Mouse (Mus musculus): ENCODE results near the gene Tbc1d5.

The Tbc1d5 gene

DNA sequence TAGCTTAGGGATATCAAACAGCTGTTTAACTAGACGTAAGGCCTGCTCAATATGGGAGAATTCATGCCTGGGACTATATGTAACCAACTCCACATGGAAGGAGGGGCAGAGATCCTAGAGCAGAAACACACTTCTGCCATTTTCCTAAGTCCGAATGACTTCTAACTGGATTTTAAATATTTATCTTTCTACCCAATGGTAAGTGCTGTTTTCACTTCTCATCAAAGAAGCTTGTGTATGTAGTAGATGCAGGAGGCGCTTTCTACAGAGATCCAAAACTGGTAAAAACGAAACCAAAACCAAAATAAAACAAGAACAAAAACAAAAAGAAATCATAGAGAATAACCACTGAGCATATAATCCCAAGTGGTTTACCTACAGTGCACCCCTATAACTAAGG is 299.2 kb downstream of the Tbc1d5 start:
- in situ Hi-C loops (cut with MboI, MseI), result no loop called here

- in situ Hi-C loops (cut with MboI, MseI), result no loop called here
Observed at GRCm38 (mm10) chr17:50876451-50876850, 302.7 kb downstream of the Tbc1d5 start.

GRCm38 (mm10) chr17:50874067-50874466 is 305.1 kb downstream of the Tbc1d5 start:
- in situ Hi-C loops (cut with MboI, MseI), result no loop called here

GRCm38 (mm10) chr17:50872600-50872999 is 306.6 kb downstream of the Tbc1d5 start:
- in situ Hi-C loops (cut with MboI, MseI), result no loop called here

- in situ Hi-C loops (cut with MboI, MseI), result no loop called here
Observed at GRCm38 (mm10) chr17:50867297-50867696, 311.9 kb downstream of the Tbc1d5 start.

- in situ Hi-C loops (cut with MboI, MseI), result no loop called here
Observed at GRCm38 (mm10) chr17:50864781-50865180, 314.4 kb downstream of the Tbc1d5 start.

DNA sequence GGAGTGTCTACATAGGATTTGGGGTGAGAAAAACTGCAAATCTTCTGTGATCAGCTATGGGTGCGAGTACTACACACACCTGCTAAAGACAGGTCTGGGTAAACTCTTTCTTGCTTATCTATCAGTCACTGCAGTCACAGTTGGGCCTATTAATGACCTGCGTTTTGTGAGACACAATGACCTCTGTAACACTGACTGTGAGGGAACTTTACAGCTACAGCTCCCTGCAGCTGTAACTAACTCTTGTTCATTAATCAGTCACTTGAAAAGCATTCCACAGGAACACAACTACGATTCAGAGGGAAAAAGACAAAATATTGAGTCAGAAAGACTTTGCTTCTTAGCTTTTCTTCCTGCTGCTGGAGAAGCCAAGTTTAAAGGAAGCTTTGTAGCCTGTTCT is 325.9 kb downstream of the Tbc1d5 start:
- in situ Hi-C loops (cut with MboI, MseI), result no loop called here

GRCm38 (mm10) chr17:50851382-50851781 is 327.8 kb downstream of the Tbc1d5 start:
- in situ Hi-C loops (cut with MboI, MseI), result no loop called here

DNA sequence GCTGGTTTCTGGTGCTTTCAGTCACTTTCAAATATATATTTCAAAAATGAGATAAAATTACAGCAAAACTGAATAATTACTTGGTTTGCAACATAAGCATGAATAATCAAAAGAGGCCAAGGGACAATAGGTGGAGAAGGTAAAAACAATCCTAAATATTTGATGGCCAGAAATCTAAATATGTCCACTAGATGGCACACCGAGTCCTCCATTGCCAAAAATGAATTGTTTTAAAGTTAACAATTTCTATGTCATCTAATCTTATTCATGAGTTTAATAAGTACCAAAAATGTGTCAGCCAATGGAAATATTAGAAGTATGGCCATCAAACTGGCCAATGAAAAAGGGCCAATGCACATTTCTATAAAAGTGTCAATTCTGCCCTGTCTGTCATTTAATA is 365.1 kb downstream of the Tbc1d5 start:
- in situ Hi-C loops (cut with MboI, MseI), result no loop called here

- in situ Hi-C loops (cut with MboI, MseI), result no loop called here
Observed at GRCm38 (mm10) chr17:50813580-50813979, 365.6 kb downstream of the Tbc1d5 start.

- in situ Hi-C loops (cut with MboI, MseI), result no loop called here
Observed at GRCm38 (mm10) chr17:50805631-50806030, 373.5 kb downstream of the Tbc1d5 start.

- in situ Hi-C loops (cut with MboI, MseI), result no loop called here
Observed at GRCm38 (mm10) chr17:50803234-50803633, 375.9 kb downstream of the Tbc1d5 start.

DNA sequence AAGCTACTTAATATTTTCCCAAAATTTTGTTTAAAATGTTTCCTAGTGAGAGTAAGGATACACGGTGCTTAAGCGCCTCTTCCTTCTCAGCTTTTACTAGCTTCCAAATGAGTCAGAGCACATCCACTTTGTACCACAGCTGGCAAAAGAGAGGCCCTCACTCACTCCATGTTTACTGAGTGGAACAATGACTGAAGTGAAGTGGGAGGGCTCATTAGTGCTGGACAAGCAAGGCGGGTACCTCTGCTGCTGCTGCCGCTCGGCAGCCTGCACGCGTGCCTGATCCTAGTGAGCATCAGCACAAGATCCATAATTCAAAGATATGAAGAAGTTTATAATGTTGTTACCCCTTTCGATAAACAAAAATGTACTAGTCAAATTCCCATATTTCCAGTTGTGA is 376.8 kb downstream of the Tbc1d5 start:
- in situ Hi-C loops (cut with MboI, MseI), result no loop called here

GRCm38 (mm10) chr17:50795445-50796095 is 383.6 kb downstream of the Tbc1d5 start:
- in situ Hi-C loops (cut with MboI, MseI), result loop anchor here (10.0 kb wide), 1 partner anchor 461 kb away; no protein-coding TSS in a partner anchor

DNA sequence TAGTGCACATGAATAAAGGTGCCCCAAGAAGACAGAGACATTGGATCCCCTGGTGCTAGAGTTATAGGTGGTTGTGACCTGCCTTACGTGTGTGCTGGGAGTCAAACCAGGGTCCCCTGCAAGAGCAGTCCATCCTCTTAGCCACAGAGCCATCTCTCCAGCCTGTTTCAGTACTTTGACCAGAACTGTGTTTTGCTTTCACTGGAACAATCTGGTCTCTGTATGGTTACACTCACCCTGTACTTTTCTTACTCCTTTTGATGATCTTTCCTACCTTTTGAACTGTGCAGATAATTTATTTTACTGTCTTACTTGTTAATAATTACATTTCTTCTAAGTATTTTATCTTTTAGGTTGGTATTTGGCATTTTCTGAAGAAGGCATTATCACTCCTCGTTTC is 387.5 kb downstream of the Tbc1d5 start:
- in situ Hi-C loops (cut with MboI, MseI), result loop anchor here (5.0 to 10.0 kb wide), 2 partner anchors 369 to 457 kb away; no protein-coding TSS in a partner anchor

- in situ Hi-C loops (cut with MboI, MseI), result no loop called here
Observed at GRCm38 (mm10) chr17:50788835-50789234, 390.3 kb downstream of the Tbc1d5 start.

- in situ Hi-C loops (cut with MboI, MseI), result no loop called here
Observed at GRCm38 (mm10) chr17:50775247-50775646, 403.9 kb downstream of the Tbc1d5 start.

- in situ Hi-C loops (cut with MboI, MseI), result loop anchor here (25.0 kb wide), 1 partner anchor 827 kb away; no protein-coding TSS in a partner anchor
Observed at GRCm38 (mm10) chr17:50764387-50764786, 414.8 kb downstream of the Tbc1d5 start.

DNA sequence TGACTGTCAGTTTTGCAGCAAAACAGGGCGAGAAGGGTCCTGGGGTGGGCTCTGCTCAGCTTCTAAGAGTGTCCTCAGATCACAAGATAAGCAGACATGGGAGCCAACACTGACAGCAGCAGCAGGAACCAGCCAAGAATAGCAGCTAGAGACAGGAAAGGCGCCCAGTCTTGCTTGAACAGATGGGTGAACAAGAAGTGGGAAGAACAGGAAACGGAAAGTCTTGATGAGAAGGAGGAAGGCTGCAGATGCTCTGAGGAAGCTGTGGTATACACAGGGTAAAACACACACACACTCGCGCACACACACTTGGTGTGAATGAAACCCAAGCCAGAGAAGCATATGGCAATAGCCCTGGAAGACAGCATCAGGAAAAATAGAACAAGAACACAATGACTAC is 415.7 kb downstream of the Tbc1d5 start:
- in situ Hi-C loops (cut with MboI, MseI), result loop anchor here (25.0 kb wide), 1 partner anchor 826 kb away; no protein-coding TSS in a partner anchor

DNA sequence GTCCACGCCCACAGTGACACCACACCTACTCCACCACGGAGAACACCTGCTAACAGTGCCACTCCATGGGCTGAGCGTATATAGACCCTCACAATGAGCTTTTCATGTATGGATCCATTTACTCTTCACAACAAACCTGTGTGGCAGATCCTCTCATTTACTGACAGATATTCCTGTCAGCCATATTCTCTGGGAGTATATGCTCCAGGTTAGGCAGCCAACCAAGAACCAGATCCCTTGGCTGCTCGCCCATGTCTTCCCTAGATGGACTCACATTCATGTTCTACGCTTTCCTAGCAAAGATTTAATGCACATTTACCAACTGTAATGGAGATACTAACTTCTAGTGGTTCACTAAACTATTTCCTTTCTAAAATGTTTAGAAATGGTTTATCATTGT is 416.9 kb downstream of the Tbc1d5 start:
- in situ Hi-C loops (cut with MboI, MseI), result loop anchor here (25.0 kb wide), 1 partner anchor 825 kb away; no protein-coding TSS in a partner anchor

DNA sequence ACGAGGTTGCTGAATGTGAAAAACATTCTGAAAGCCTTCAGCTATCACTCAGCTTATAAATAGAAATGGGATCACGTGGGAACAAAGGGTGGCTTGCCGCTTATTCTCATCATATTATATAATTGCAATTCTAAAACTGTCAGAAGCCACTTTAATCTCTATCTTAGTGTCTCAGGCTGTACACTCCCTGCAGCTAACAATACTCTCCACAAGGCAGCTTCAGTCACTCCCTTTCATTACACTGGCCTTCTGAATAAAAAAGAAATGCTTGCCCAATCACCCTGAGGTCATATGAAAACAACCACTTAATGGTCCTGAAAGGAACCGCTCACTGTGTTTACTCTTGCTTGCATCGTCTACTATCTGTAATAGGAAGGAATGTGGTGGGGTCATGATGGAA is 418.1 kb downstream of the Tbc1d5 start:
- in situ Hi-C loops (cut with MboI, MseI), result loop anchor here (25.0 kb wide), 1 partner anchor 824 kb away; no protein-coding TSS in a partner anchor

GRCm38 (mm10) chr17:50753356-50754138 is 425.6 kb downstream of the Tbc1d5 start:
- in situ Hi-C loops (cut with MboI, MseI), result loop anchor here (25.0 kb wide), 1 partner anchor 816 kb away; no protein-coding TSS in a partner anchor

DNA sequence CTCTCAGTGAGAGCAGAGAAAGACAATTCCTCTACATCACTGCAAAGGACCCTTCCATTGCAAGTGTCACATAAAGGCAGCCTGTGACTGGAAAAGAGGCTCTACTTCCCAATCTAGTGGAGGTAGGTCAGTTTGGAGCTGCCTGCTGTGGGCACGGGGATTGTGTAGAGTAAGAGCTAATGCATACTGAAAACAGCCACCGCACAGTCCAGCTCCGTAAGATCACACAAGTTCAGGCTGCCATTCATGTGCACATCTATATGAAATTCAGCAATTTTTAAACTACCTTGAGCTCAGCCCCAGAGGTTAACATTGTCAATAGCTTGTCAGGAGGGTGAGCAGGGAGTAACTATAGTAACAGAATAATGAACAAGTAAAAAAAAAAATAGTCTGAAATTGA is 426.4 kb downstream of the Tbc1d5 start:
- in situ Hi-C loops (cut with MboI, MseI), result loop anchor here (25.0 kb wide), 1 partner anchor 815 kb away; no protein-coding TSS in a partner anchor

Data from T-helper 1 cell (primary cell).